ENCODE assay signal across 21 mouse cellular contexts in genomic region chr10:87872854-87873253, GRCm38 (mm10). TPM values are rescaled to one million over a fixed set of nuclear protein-coding genes. Genes with fewer than 3 reads are reported as not detected.
DNase-seq lines count a peak whose midpoint lies in the region; ATAC-seq and TF ChIP-seq lines count a peak whose summit lies in the region.
"Had no signal": no experiment of that assay in that cellular context is flagged by ENCODE, and none has a peak within 500 bp of the region (broad histone marks: within the 10 kb centered on the region; RNA-seq: fewer than 3 reads in every experiment).

No protein-coding gene starts in this region.

- peak; percentile 45 for DNase-seq in hindbrain, embryonic 14.5 days (ENCODE audit: low spot score)
- DNase-seq in hindbrain, embryonic 11.5 days (ENCODE audit: low spot score): no peak
- DNase-seq in liver, adult 2 months (ENCODE audit: extremely low read depth, low read depth, low spot score): no peak
- DNase-seq in liver, postnatal 0 days: no peak
- DNase-seq in brain, embryonic 14.5 days (ENCODE audit: low read depth): peak; percentile 59
- no peak for DNase-seq in gastrocnemius, adult 8-10 months (ENCODE audit: low spot score in 2 of 2)
- DNase-seq: adrenal gland, postnatal 10 days; cerebellum, adult 9-11 months; gastrocnemius, postnatal 25 days; liver, embryonic 13.5 days; lung, postnatal 10 days; retina, postnatal 1 day; right cerebral cortex, postnatal 4 days had no signal

- no peak overlapping the region for H3K4me3 ChIP-seq in forebrain, embryonic 13.5 days
- no peak overlapping the region for H3K4me3 ChIP-seq in forebrain, embryonic 16.5 days (replicated peaks; ENCODE audit: low read length)
- no peak overlapping the region for H3K4me3 ChIP-seq in hindbrain, embryonic 14.5 days (replicated peaks; ENCODE audit: low read length)
- no peak overlapping the region for H3K4me3 ChIP-seq in hindbrain, embryonic 11.5 days (ENCODE audit: low read depth, low read length)
- no peak overlapping the region for H3K4me3 ChIP-seq in liver, adult 2 months (ENCODE audit: insufficient read depth, low read depth, low read length)
- no peak overlapping the region for H3K4me3 ChIP-seq in liver, postnatal 0 days (ENCODE audit: low read depth, low read length)
- H3K4me3 ChIP-seq: forebrain, embryonic 12.5 days; hindbrain, embryonic 15.5 days; limb, embryonic 12.5 days; liver, embryonic 13.5 days had no signal

- H3K9ac ChIP-seq in forebrain, embryonic 13.5 days: no peak overlapping the region
- H3K9ac ChIP-seq in forebrain, embryonic 16.5 days (replicated peaks; ENCODE audit: low read depth, low read length): no peak overlapping the region
- no peak overlapping the region for H3K9ac ChIP-seq in hindbrain, embryonic 14.5 days
- H3K9ac ChIP-seq in hindbrain, embryonic 11.5 days (ENCODE audit: low read depth, low read length): no peak overlapping the region
- no peak overlapping the region for H3K9ac ChIP-seq in liver, adult 2 months (ENCODE audit: low read depth, low read length)
- no peak overlapping the region for H3K9ac ChIP-seq in liver, postnatal 0 days (replicated peaks)
- H3K9ac ChIP-seq: forebrain, embryonic 12.5 days; hindbrain, embryonic 15.5 days; limb, embryonic 12.5 days; liver, embryonic 13.5 days had no signal

- no peaks in the 10 kb centered on the region for H3K27me3 ChIP-seq in forebrain, embryonic 13.5 days
- H3K27me3 ChIP-seq in forebrain, embryonic 16.5 days (replicated peaks; ENCODE audit: control insufficient read depth, insufficient read depth, low read length): no peaks in the 10 kb centered on the region
- H3K27me3 ChIP-seq in hindbrain, embryonic 14.5 days (ENCODE audit: control insufficient read depth, insufficient read depth, low read length): no peaks in the 10 kb centered on the region
- H3K27me3 ChIP-seq in hindbrain, embryonic 11.5 days (ENCODE audit: control insufficient read depth, insufficient read depth, low read length): no peaks in the 10 kb centered on the region
- H3K27me3 ChIP-seq in liver, adult 2 months (ENCODE audit: control insufficient read depth, insufficient read depth, low read length): no peaks in the 10 kb centered on the region
- H3K27me3 ChIP-seq in liver, postnatal 0 days (ENCODE audit: insufficient read depth, low read length): no peaks in the 10 kb centered on the region
- H3K27me3 ChIP-seq: forebrain, embryonic 12.5 days; hindbrain, embryonic 15.5 days; liver, embryonic 13.5 days had no signal

- no peaks in the 10 kb centered on the region for H3K36me3 ChIP-seq in forebrain, embryonic 13.5 days (ENCODE audit: poor library complexity, severe bottlenecking)
- H3K36me3 ChIP-seq in forebrain, embryonic 16.5 days (ENCODE audit: control insufficient read depth, insufficient read depth): no peaks in the 10 kb centered on the region
- H3K36me3 ChIP-seq in hindbrain, embryonic 14.5 days (replicated peaks; ENCODE audit: control insufficient read depth, insufficient read depth): no peaks in the 10 kb centered on the region
- H3K36me3 ChIP-seq in hindbrain, embryonic 11.5 days (ENCODE audit: control insufficient read depth, insufficient read depth, low read length): no peaks in the 10 kb centered on the region
- H3K36me3 ChIP-seq in liver, adult 2 months (ENCODE audit: control insufficient read depth, insufficient read depth, low read length): peaks cover 92% of the 10 kb centered on the region
- H3K36me3 ChIP-seq in liver, postnatal 0 days (replicated peaks; ENCODE audit: insufficient read depth, low read length): 0 out of 2 replicates have a peak, but pooled peaks cover 2% of the 10 kb centered on the region
- H3K36me3 ChIP-seq: forebrain, embryonic 12.5 days; G1E; hindbrain, embryonic 15.5 days; limb, embryonic 12.5 days; liver, embryonic 13.5 days had no signal

- H3K27ac ChIP-seq in forebrain, embryonic 13.5 days: no peak overlapping the region
- no peak overlapping the region for H3K27ac ChIP-seq in forebrain, embryonic 16.5 days (ENCODE audit: low read length)
- no peak overlapping the region for H3K27ac ChIP-seq in hindbrain, embryonic 14.5 days
- no peak overlapping the region for H3K27ac ChIP-seq in hindbrain, embryonic 11.5 days (ENCODE audit: low read depth, low read length)
- peak overlapping the region; percentile 20 for H3K27ac ChIP-seq in liver, adult 2 months (replicated peaks; ENCODE audit: insufficient read depth, low read depth, low read length)
- H3K27ac ChIP-seq in liver, postnatal 0 days (ENCODE audit: low read depth): no peak overlapping the region
- H3K27ac ChIP-seq: forebrain, embryonic 12.5 days; hindbrain, embryonic 15.5 days; limb, embryonic 12.5 days; liver, embryonic 13.5 days had no signal

- 0 out of 2 replicates have a peak, but pooled peaks have one; percentile 33 for ATAC-seq in forebrain, embryonic 13.5 days
- ATAC-seq in forebrain, embryonic 16.5 days: no peak
- ATAC-seq in hindbrain, embryonic 14.5 days (ENCODE audit: low FRiP score): no peak; the same call in 1 of the 2 replicates
- ATAC-seq in hindbrain, embryonic 11.5 days (ENCODE audit: low FRiP score): no peak
- ATAC-seq in liver, postnatal 0 days: no peak
- ATAC-seq: activated CD4-positive, CD25-positive, alpha-beta regulatory T cell, adult 4 months had no signal

- 40% methylated on average over 5 of the region's 5 CpGs for WGBS in forebrain, embryonic 13.5 days
- WGBS in forebrain, embryonic 16.5 days: 23% methylated on average over 5 of the region's 5 CpGs
- 60% methylated on average over 5 of the region's 5 CpGs for WGBS in hindbrain, embryonic 14.5 days
- WGBS in hindbrain, embryonic 11.5 days: 68% methylated on average over 5 of the region's 5 CpGs
- 68% methylated on average over 5 of the region's 5 CpGs for WGBS in liver, adult 2 months
- 71% methylated on average over 5 of the region's 5 CpGs for WGBS in liver, postnatal 0 days (ENCODE audit: insufficient replicate concordance)

- TF ChIP-seq POLR2A in liver, adult 2 months (IDR thresholded peaks at IDR 0.05; ENCODE audit: extremely low read depth, insufficient read depth, low read length): no peak
- TF ChIP-seq POLR2A in brain, embryonic 14.5 days (IDR thresholded peaks at IDR 0.05; ENCODE audit: borderline replicate concordance, extremely low read depth, insufficient read depth, insufficient read length, poor library complexity, severe bottlenecking): no peak

- H3K9me3 ChIP-seq in forebrain, embryonic 13.5 days (replicated peaks): no peaks in the 10 kb centered on the region
- no peaks in the 10 kb centered on the region for H3K9me3 ChIP-seq in forebrain, embryonic 16.5 days (ENCODE audit: control insufficient read depth, low read length)
- no peaks in the 10 kb centered on the region for H3K9me3 ChIP-seq in hindbrain, embryonic 14.5 days (ENCODE audit: control insufficient read depth, low read length)
- no peaks in the 10 kb centered on the region for H3K9me3 ChIP-seq in hindbrain, embryonic 11.5 days (ENCODE audit: control insufficient read depth, low read length)
- H3K9me3 ChIP-seq in liver, postnatal 0 days (ENCODE audit: low read length): no peaks in the 10 kb centered on the region
- H3K9me3 ChIP-seq: forebrain, embryonic 12.5 days; G1E; hindbrain, embryonic 15.5 days; limb, embryonic 12.5 days; liver, embryonic 13.5 days had no signal

- peaks cover 5% of the 10 kb centered on the region; the same call in 1 of the 2 replicates for H3K79me2 ChIP-seq in liver, adult 2 months (ENCODE audit: control insufficient read depth, insufficient read depth, low read length)

- TF ChIP-seq CTCF in liver, adult 2 months (IDR thresholded peaks at IDR 0.05; ENCODE audit: low read depth, low read length): no peak
- no peak for TF ChIP-seq CTCF in liver, postnatal 0 days (IDR thresholded peaks at IDR 0.05; ENCODE audit: low read depth)
- no peak for TF ChIP-seq CTCF in brain, embryonic 14.5 days (IDR thresholded peaks at IDR 0.05; ENCODE audit: borderline replicate concordance, extremely low read depth, insufficient read depth, insufficient read length)

- peaks cover 23% of the 10 kb centered on the region for H3K4me1 ChIP-seq in forebrain, embryonic 13.5 days
- peaks cover 5% of the 10 kb centered on the region for H3K4me1 ChIP-seq in forebrain, embryonic 16.5 days (replicated peaks; ENCODE audit: control insufficient read depth, insufficient read depth, low read length)
- 0 out of 2 replicates have a peak, but pooled peaks cover 7% of the 10 kb centered on the region for H3K4me1 ChIP-seq in hindbrain, embryonic 14.5 days (replicated peaks; ENCODE audit: control insufficient read depth, insufficient read depth, low read length)
- H3K4me1 ChIP-seq in hindbrain, embryonic 11.5 days (replicated peaks; ENCODE audit: control insufficient read depth, insufficient read depth, low read length): no peaks in the 10 kb centered on the region
- peaks cover 28% of the 10 kb centered on the region for H3K4me1 ChIP-seq in liver, adult 2 months (ENCODE audit: control insufficient read depth, insufficient read depth, low read length)
- H3K4me1 ChIP-seq in liver, postnatal 0 days (ENCODE audit: insufficient read depth): no peaks in the 10 kb centered on the region
- H3K4me1 ChIP-seq: liver, embryonic 13.5 days had no signal

- TF ChIP-seq EP300 in liver, postnatal 0 days (IDR thresholded peaks at IDR 0.05; ENCODE audit: low read depth): no peak

- H3K4me2 ChIP-seq in forebrain, embryonic 13.5 days: no peak overlapping the region
- H3K4me2 ChIP-seq in forebrain, embryonic 16.5 days (ENCODE audit: low read length): no peak overlapping the region
- no peak overlapping the region for H3K4me2 ChIP-seq in hindbrain, embryonic 14.5 days (replicated peaks)
- no peak overlapping the region for H3K4me2 ChIP-seq in hindbrain, embryonic 11.5 days (replicated peaks; ENCODE audit: low read depth, low read length)
- no peak overlapping the region for H3K4me2 ChIP-seq in liver, postnatal 0 days (ENCODE audit: low read depth, low read length)
- H3K4me2 ChIP-seq: forebrain, embryonic 12.5 days; hindbrain, embryonic 15.5 days; limb, embryonic 12.5 days; liver, embryonic 13.5 days had no signal

RNA-seq across cellular contexts. Expression of gene Igf1, which starts 14.8 kb away (rescaled TPM):
- polyA plus RNA-seq in forebrain, embryonic 13.5 days (2015; fragmentation: Nextera tagmentation; extraction: Ambion mirVana): 1.7 and 2.3 TPM in 2 replicates
- 7.2 and 9.0 TPM in 2 replicates for polyA plus RNA-seq in forebrain, embryonic 16.5 days (2015; fragmentation: Nextera tagmentation; extraction: Ambion mirVana)
- polyA plus RNA-seq in hindbrain, embryonic 14.5 days (2014; fragmentation: Nextera tagmentation; extraction: Ambion mirVana): 17.5 and 18.6 TPM in 2 replicates
- polyA plus RNA-seq in hindbrain, embryonic 11.5 days (2014; fragmentation: Nextera tagmentation; extraction: Ambion mirVana): 32.7 and 33.8 TPM in 2 replicates
- total RNA-seq in liver, adult 2 months (2014; rRNA removed): 244 and 252 TPM in 2 replicates
- 1,223 and 1,483 TPM in 2 replicates for polyA plus RNA-seq in liver, adult 2 months (2012; rRNA removed)
- polyA plus RNA-seq in liver, postnatal 0 days (2015; fragmentation: Nextera tagmentation; extraction: Ambion mirVana): 34.1 and 42.3 TPM in 2 replicates
- 4.3 and 7.9 TPM in 2 replicates for polyA plus RNA-seq in brain, embryonic 14.5 days (2012; rRNA removed)
- total RNA-seq in gastrocnemius, adult 8-10 months (2022): 1 to 10 TPM; 4.8 to 9.8 (median 6.7) TPM
- total RNA-seq: monocyte, adult 5-6 weeks had no signal

Comparison
In these comparisons a context has a peak if more than half of its experiments do, and no peak if none do; other contexts are left out.
1. DNase-seq: peak in hindbrain, embryonic 14.5 days (single experiment) and brain, embryonic 14.5 days (single experiment); none in hindbrain, embryonic 11.5 days (single experiment), liver, adult 2 months (single experiment), liver, postnatal 0 days (single experiment) and gastrocnemius, adult 8-10 months (0 of 2).
2. RNA of gene Igf1, which starts 14.8 kb away (polyA plus RNA-seq): 1,223 to 1,483 TPM in liver, adult 2 months; 34.1 to 42.3 TPM in liver, postnatal 0 days, 32.7 to 33.8 TPM in hindbrain, embryonic 11.5 days, 17.5 to 18.6 TPM in hindbrain, embryonic 14.5 days, 4.3 to 7.9 TPM in brain, embryonic 14.5 days, 7.2 to 9.0 TPM in forebrain, embryonic 16.5 days and 1.7 to 2.3 TPM in forebrain, embryonic 13.5 days; every median in the first group is over 10 times any median in the second.